Mouse (Mus musculus): ENCODE results near the gene Cables2.

DNA sequence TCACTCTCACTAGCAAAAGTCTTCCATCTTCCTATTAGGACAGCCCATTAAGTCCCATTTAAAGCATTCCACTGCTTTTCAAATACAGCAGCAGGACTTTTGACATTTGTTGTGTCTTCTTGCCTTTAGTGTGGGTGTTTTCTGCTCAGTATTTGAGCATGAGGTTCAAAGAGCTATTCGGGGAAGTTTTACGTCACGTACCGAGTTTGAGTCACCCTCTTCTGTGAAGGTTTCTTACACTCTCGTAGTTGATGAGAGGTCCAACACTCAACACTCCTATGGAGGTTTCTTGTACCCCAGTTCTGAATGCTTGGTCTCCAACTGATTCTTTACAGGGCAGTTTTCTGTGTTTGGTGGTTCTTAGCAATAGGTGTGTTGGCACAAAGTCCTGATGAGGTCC lies 25.4 kb downstream of the Cables2 start:
- TF ChIP-seq CTCF (IDR thresholded peaks at IDR 0.05; ENCODE audit: low read depth) (no peak), EP300 (optimal IDR thresholded peaks at IDR 0.05) (no peak)

Measured in stomach, postnatal 0 days (tissue).